Mouse (Mus musculus) neural tube, embryonic 13.5 days (tissue): Measurements from ENCODE around the gene Plppr3. TPM values are rescaled to one million over a fixed set of nuclear protein-coding genes. Genes with fewer than 3 reads are reported as not detected.

Experiments
- ATAC-seq: fragments of 200-750 bp; cut with Nextera tagmentation; 2 replicates; pipeline ENCODE4 v1.8.0; 2017; ENCODE audit warnings: low read depth, mild to moderate bottlenecking, moderate TSS enrichment, moderate library complexity
- H3K27ac ChIP-seq: fragments of 300-500 bp; sonication (generic); replicated peaks from 2 replicates; pipeline ENCODE4 v1.5.1; 2015; ENCODE audit warnings: moderate library complexity, mild to moderate bottlenecking, inconsistent platforms
- H3K27me3 ChIP-seq: fragments of 300-500 bp; sonication (generic); 2 replicates; pipeline ENCODE4 v1.6.1; 2015; ENCODE audit warnings: mild to moderate bottlenecking, inconsistent platforms
- H3K36me3 ChIP-seq: fragments of 300-500 bp; sonication (generic); 2 replicates; pipeline ENCODE4 v1.6.1; 2015; ENCODE audit warnings: mild to moderate bottlenecking, inconsistent platforms
- H3K4me1 ChIP-seq: fragments of 300-500 bp; sonication (generic); replicated peaks from 2 replicates; pipeline ENCODE4 v1.6.1; 2015; ENCODE audit warnings: inconsistent platforms
- H3K4me2 ChIP-seq: fragments of 300-500 bp; sonication (generic); 2 replicates; pipeline ENCODE4 v1.6.1; 2015; ENCODE audit warnings: inconsistent platforms, mild to moderate bottlenecking, moderate library complexity
- H3K4me3 ChIP-seq: fragments of 300-500 bp; sonication (generic); 2 replicates; pipeline ENCODE4 v1.5.1; 2015; ENCODE audit warnings: mild to moderate bottlenecking, inconsistent platforms
- H3K9ac ChIP-seq: fragments of 300-500 bp; sonication (generic); 2 replicates; pipeline ENCODE4 v1.6.1; 2015; ENCODE audit warnings: moderate library complexity, mild to moderate bottlenecking, inconsistent platforms
- H3K9me3 ChIP-seq: fragments of 300-500 bp; sonication (generic); 2 replicates; pipeline ENCODE4 v1.6.1; 2016; ENCODE audit warnings: inconsistent platforms
- WGBS: fragments of 180-500 bp; shearing (Covaris S2); methylation state at CpG from one replicate; pipeline ENCODE4 v1.1.7; 2015; 5-methylcytosine and 5-hydroxymethylcytosine counted together
- polyA plus RNA-seq: library from polyadenylated mRNA; unstranded; fragments of >200 nt; fragmentation: Nextera tagmentation; extraction: Ambion mirVana; gene quantifications from 2 replicates; pipeline ENCODE4 v1.2.1, GENCODE M21; 2015

Gene Plppr3
- polyA plus RNA-seq, 1 experiment from 2014 or later = 361 TPM

DNA sequence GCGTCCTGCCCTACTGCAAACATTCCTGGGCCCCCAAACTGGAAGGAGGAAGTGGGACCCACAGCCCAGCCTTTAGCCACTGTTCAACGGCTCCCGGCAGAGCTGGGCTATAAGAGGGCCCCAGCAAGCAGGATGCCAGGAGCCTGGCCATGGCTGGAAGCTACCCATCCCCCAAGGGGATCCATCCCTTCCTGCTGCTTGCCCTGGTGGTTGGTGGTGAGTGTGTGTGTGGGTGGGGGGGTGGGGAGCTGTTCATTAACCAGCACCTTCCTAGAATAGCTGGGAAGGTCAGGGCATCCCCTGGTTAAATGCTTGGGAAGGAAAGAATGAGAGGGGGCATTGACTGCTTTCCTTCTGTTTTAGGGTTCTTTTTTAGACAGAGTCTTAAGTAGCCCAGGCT is 5.1 kb upstream of the Plppr3 start:
- Histone ChIP-seq H3K4me2 (no peak overlapping the region), H3K27me3 (peaks cover 33% of the 10 kb centered on the region), H3K36me3 (no peaks in the 10 kb centered on the region), H3K4me1 (peaks cover 34% of the 10 kb centered on the region), H3K9ac (no peak overlapping the region), H3K27ac (no peak overlapping the region), H3K9me3 (no peaks in the 10 kb centered on the region), H3K4me3 (no peak overlapping the region)
- ATAC-seq = no peak
- 40% methylated on average over 3 of the region's 3 CpGs for WGBS

GRCm38 (mm10) chr10:79877757-79878156 is 3.3 kb upstream of the Plppr3 start:
- Histone ChIP-seq H3K36me3 (no peaks in the 10 kb centered on the region), H3K4me2 (no peak overlapping the region), H3K4me1 (peaks cover 32% of the 10 kb centered on the region), H3K9me3 (no peaks in the 10 kb centered on the region), H3K27ac (no peak overlapping the region), H3K27me3 (peaks cover 25% of the 10 kb centered on the region), H3K4me3 (no peak overlapping the region), H3K9ac (no peak overlapping the region)
- 49% methylated on average over 12 of the region's 12 CpGs for WGBS
- no peak for ATAC-seq

GRCm38 (mm10) chr10:79877174-79877573 is 2.7 kb upstream of the Plppr3 start:
- Histone ChIP-seq H3K4me1 (peaks cover 32% of the 10 kb centered on the region), H3K27ac (no peak overlapping the region), H3K4me3 (no peak overlapping the region), H3K9ac (no peak overlapping the region), H3K27me3 (peaks cover 20% of the 10 kb centered on the region), H3K4me2 (no peak overlapping the region), H3K36me3 (no peaks in the 10 kb centered on the region), H3K9me3 (no peaks in the 10 kb centered on the region)
- no peak for ATAC-seq
- 48% methylated on average over 1 of the region's 1 CpGs for WGBS

GRCm38 (mm10) chr10:79873715-79874289 is 632 bp downstream of the Plppr3 start:
- H3K4me2 ChIP-seq = peak overlapping the region; percentile 92
- ATAC-seq = peak; percentile 2
- H3K9ac ChIP-seq = peak overlapping the region; percentile 97
- under 1% methylated on average over 26 of the region's 26 CpGs for WGBS
- H3K4me3 ChIP-seq = peak overlapping the region; percentile 66
- H3K9me3 ChIP-seq = no peaks in the 10 kb centered on the region
- peaks cover 30% of the 10 kb centered on the region for H3K36me3 ChIP-seq
- H3K27me3 ChIP-seq = no peaks in the 10 kb centered on the region
- H3K27ac ChIP-seq = peak overlapping the region; percentile 94
- H3K4me1 ChIP-seq = peaks cover 58% of the 10 kb centered on the region

DNA sequence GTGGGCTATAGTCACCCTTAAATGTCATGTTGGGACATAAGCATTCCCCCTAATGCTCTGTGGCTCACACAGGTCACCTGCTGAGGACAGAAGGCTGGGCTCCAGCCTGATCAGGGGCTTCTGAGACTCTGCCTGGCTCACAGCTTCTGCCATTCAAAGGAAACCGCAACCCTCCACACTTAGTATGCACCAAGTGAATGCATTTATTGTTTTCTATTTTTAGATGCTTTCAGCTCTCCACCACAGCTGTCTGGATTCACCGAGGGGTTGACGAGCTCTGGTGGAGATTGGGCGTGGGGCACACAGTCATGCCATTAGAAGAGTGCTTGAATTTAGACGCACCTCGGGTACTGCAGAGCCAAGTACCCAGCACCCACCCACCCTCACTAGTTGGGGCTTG is 1.1 kb downstream of the Plppr3 start:
- Histone ChIP-seq H3K4me3 (peak overlapping the region; percentile 66), H3K9ac (peak overlapping the region; percentile 97), H3K4me1 (peaks cover 63% of the 10 kb centered on the region), H3K4me2 (peak overlapping the region; percentile 92), H3K27me3 (no peaks in the 10 kb centered on the region), H3K36me3 (peaks cover 32% of the 10 kb centered on the region), H3K27ac (peak overlapping the region; percentile 94), H3K9me3 (no peaks in the 10 kb centered on the region)
- 0 out of 2 replicates have a peak, but pooled peaks have one; percentile 1 for ATAC-seq
- whole genome bisulfite sequencing = 3% methylated on average over 6 of the region's 6 CpGs

- H3K4me2 ChIP-seq = peak overlapping the region; percentile 92
- H3K27ac ChIP-seq = peak overlapping the region; percentile 94
- H3K4me1 ChIP-seq = peaks cover 65% of the 10 kb centered on the region
- no peaks in the 10 kb centered on the region for H3K9me3 ChIP-seq
- peaks cover 34% of the 10 kb centered on the region for H3K36me3 ChIP-seq
- H3K27me3 ChIP-seq = no peaks in the 10 kb centered on the region
- H3K9ac ChIP-seq = peak overlapping the region; percentile 97
- no peak for ATAC-seq
- peak overlapping the region; percentile 66 for H3K4me3 ChIP-seq
- WGBS = 44% methylated on average over 3 of the region's 3 CpGs
Measured at GRCm38 (mm10) chr10:79872862-79873261, 1.6 kb downstream of the Plppr3 start.

DNA sequence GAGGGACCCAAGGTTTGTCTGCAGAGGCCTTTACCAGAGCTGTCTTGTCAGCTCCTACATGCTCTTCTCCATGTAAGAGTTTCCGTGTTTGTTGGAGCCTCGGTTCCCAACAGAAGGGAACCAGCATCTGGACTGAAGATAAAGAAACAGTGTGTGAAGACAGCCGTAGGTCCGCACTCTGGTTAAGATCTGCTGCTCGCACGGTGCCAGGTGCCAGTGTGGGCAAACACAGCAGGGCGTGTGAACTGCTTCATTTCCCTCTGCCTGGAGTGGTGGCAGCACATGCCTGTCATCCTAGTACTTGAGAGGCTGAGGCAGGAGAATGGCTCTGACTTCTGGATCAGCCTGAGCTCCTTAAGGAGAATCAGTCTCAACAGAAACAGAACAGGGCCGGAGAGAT is 2.6 kb downstream of the Plppr3 start:
- Histone ChIP-seq H3K4me1 (peaks cover 73% of the 10 kb centered on the region), H3K27ac (no peak overlapping the region), H3K4me2 (peak overlapping the region; percentile 92), H3K9me3 (no peaks in the 10 kb centered on the region), H3K9ac (peak overlapping the region; percentile 97), H3K36me3 (peaks cover 41% of the 10 kb centered on the region), H3K4me3 (peak overlapping the region; percentile 66), H3K27me3 (no peaks in the 10 kb centered on the region)
- whole genome bisulfite sequencing = 82% methylated on average over 8 of the region's 8 CpGs
- no peak for ATAC-seq

DNA sequence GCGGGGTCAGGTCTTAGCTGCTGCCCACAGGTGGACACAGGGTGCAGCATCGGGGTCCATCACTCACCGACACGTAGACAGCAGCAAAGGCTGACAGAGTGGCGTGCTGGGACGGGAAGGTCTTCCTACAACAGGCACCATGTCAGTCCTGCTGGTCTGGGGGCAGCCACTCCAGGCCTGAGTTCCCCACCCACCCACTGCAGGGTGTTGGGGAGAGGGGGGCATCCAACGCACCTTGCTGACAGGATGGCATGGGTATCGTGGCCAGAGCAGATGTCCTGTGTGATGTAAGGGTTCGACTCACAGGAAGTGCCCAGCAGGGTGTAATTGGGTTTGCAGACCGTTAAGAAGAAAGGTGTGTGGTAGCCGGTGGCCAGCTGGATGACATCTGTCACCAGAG is 7.8 kb downstream of the Plppr3 start:
- Histone ChIP-seq H3K9ac (peak overlapping the region; percentile 26; the same call in 1 of the 2 replicates), H3K27me3 (no peaks in the 10 kb centered on the region), H3K4me3 (no peak overlapping the region), H3K27ac (no peak overlapping the region), H3K4me2 (no peak overlapping the region), H3K9me3 (no peaks in the 10 kb centered on the region), H3K36me3 (peaks cover 88% of the 10 kb centered on the region), H3K4me1 (peaks cover 78% of the 10 kb centered on the region)
- 78% methylated on average over 11 of the region's 11 CpGs for WGBS
- no peak for ATAC-seq

GRCm38 (mm10) chr10:79865801-79866295 is 8.6 kb downstream of the Plppr3 start:
- WGBS = 74% methylated on average over 19 of the region's 19 CpGs
- H3K9ac ChIP-seq = no peak overlapping the region; the same call in 1 of the 2 replicates
- H3K36me3 ChIP-seq = peaks cover 88% of the 10 kb centered on the region
- no peak overlapping the region for H3K4me3 ChIP-seq
- peak overlapping the region; percentile 19; the same call in 1 of the 2 replicates for H3K27ac ChIP-seq
- no peak overlapping the region for H3K4me2 ChIP-seq
- no peaks in the 10 kb centered on the region for H3K9me3 ChIP-seq
- H3K27me3 ChIP-seq = no peaks in the 10 kb centered on the region
- ATAC-seq = no peak
- peaks cover 77% of the 10 kb centered on the region for H3K4me1 ChIP-seq

GRCm38 (mm10) chr10:79865189-79865601 is 9.2 kb downstream of the Plppr3 start:
- H3K27ac ChIP-seq = peak overlapping the region; percentile 15
- no peak for ATAC-seq
- H3K4me2 ChIP-seq = no peak overlapping the region
- WGBS = 67% methylated on average over 12 of the region's 12 CpGs
- peaks cover 90% of the 10 kb centered on the region for H3K36me3 ChIP-seq
- no peak overlapping the region for H3K4me3 ChIP-seq
- no peaks in the 10 kb centered on the region for H3K27me3 ChIP-seq
- peaks cover 78% of the 10 kb centered on the region for H3K4me1 ChIP-seq
- no peak overlapping the region for H3K9ac ChIP-seq
- no peaks in the 10 kb centered on the region for H3K9me3 ChIP-seq

DNA sequence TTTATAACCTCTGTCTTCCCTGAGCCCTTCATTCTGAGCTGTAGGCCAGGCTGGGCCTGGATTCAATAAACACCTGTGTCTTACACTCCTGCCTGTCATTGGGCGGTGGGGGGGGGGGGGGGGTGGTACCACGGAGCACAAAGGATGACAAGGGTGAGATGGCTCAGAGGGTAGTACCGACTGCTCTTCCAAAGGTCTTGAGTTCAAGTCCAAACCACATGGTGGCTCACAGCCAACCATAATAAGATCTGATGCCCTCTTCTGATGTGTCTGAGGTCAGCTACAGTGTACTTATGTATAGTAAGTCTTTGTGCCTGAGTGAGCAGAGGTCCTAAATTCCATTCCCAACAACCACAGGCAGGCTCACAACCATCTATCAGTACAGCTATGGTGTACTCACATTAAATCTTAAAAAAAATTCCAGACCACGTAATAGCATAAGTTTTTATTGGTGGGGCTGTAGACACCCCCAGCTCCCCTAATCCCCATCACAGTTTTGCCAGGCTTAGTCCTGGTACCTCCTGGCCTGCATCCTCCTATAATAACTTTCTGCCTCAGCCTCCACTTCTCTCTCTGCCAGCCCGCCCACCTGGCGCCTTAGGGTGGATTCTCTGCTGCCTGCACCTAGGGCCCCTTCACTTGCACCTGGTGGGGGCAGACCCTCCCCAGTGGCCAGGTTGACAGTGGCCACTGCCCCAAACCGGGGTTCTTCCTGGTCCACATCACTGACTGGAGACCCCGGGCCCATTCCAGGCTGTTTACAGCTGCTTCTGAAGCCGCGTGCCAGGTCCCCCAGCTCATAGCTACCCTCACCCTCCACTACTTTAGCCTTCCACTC is 9.9 kb downstream of the Plppr3 start:
- H3K36me3 ChIP-seq = peaks cover 90% of the 10 kb centered on the region
- peak overlapping the region; percentile 24 for H3K27ac ChIP-seq
- H3K9me3 ChIP-seq = no peaks in the 10 kb centered on the region
- peaks cover 75% of the 10 kb centered on the region for H3K4me1 ChIP-seq
- no peaks in the 10 kb centered on the region for H3K27me3 ChIP-seq
- H3K4me3 ChIP-seq = no peak overlapping the region
- 51% methylated on average over 10 of the region's 10 CpGs for WGBS
- no peak overlapping the region for H3K4me2 ChIP-seq
- 0 out of 2 replicates have a peak overlapping the region, but pooled peaks have one; percentile 23 for H3K9ac ChIP-seq
- ATAC-seq = 0 out of 2 replicates have a peak, but pooled peaks have one; percentile 24

DNA sequence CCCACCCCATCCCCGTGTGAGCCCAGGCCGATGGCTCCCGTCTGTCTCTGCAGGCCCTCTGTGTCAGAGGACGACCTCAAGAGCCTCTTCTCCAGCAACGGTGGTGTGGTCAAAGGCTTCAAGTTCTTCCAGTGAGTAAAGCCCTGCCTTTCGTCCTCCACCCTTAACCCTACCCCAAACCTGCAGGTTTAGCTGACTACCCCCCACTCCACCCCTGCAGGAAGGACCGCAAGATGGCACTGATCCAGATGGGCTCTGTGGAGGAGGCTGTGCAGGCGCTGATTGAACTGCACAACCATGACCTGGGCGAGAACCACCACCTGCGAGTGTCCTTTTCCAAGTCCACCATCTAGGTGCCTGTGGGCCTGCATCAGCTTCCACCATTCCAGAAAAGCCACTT is 11.5 kb downstream of the Plppr3 start:
- H3K4me3 ChIP-seq = no peak overlapping the region
- H3K9ac ChIP-seq = no peak overlapping the region
- peaks cover 77% of the 10 kb centered on the region for H3K4me1 ChIP-seq
- H3K36me3 ChIP-seq = peaks cover 93% of the 10 kb centered on the region
- H3K9me3 ChIP-seq = no peaks in the 10 kb centered on the region
- 0 out of 2 replicates have a peak overlapping the region, but pooled peaks have one; percentile 42 for H3K27ac ChIP-seq
- 76% methylated on average over 10 of the region's 10 CpGs for WGBS
- no peak for ATAC-seq
- no peaks in the 10 kb centered on the region for H3K27me3 ChIP-seq
- H3K4me2 ChIP-seq = no peak overlapping the region
